Mouse (Mus musculus): Measurements from ENCODE around the gene Akr7a5. TPM values are rescaled to one million over a fixed set of nuclear protein-coding genes. Genes with fewer than 3 reads are reported as not detected.

The Akr7a5 gene
- polyA plus RNA-seq, 1 experiment from 2014 or later = 58.6 TPM

Small RNAs within 50 kb of the gene (microRNA-seq; reads per million reads assigned to microRNA genes)
- 4.7 reads per million, percentile 19 among the genes with 10 or more reads in this experiment for gene Gm24245
- not detected for gene Gm25732

Other genes starting within 250 kb of the Akr7a5 start
- 0.45 and 0.60 TPM in 2 replicates for gene Htr6, start 235.2 kb upstream of the Akr7a5 start, polyA plus RNA-seq (2015; fragmentation: Nextera tagmentation; extraction: Ambion mirVana)
- gene Nbl1, start 217.8 kb upstream of the Akr7a5 start, polyA plus RNA-seq (2015; fragmentation: Nextera tagmentation; extraction: Ambion mirVana) = 49.1 and 59.7 TPM in 2 replicates
- gene Minos1, start 179.6 kb upstream of the Akr7a5 start, polyA plus RNA-seq (2015; fragmentation: Nextera tagmentation; extraction: Ambion mirVana) = 431 and 499 TPM in 2 replicates
- 364 and 370 TPM in 2 replicates for gene Capzb, start 117.8 kb upstream of the Akr7a5 start, polyA plus RNA-seq (2015; fragmentation: Nextera tagmentation; extraction: Ambion mirVana)
- 12.9 and 13.2 TPM in 2 replicates for gene Pqlc2, start within 50 bp of the Akr7a5 start, polyA plus RNA-seq (2015; fragmentation: Nextera tagmentation; extraction: Ambion mirVana)
- gene Mrto4, start 41.8 kb downstream of the Akr7a5 start, polyA plus RNA-seq (2015; fragmentation: Nextera tagmentation; extraction: Ambion mirVana) = 86.7 and 90.3 TPM in 2 replicates
- gene Emc1, start 41.8 kb downstream of the Akr7a5 start, polyA plus RNA-seq (2015; fragmentation: Nextera tagmentation; extraction: Ambion mirVana) = 39.9 and 41.7 TPM in 2 replicates
- gene Ubr4, start 41.9 kb downstream of the Akr7a5 start, polyA plus RNA-seq (2015; fragmentation: Nextera tagmentation; extraction: Ambion mirVana) = 74.8 and 82.5 TPM in 2 replicates
- gene Iffo2, start 219.8 kb downstream of the Akr7a5 start, polyA plus RNA-seq (2015; fragmentation: Nextera tagmentation; extraction: Ambion mirVana) = 4.6 and 5.3 TPM in 2 replicates